Mouse (Mus musculus) erythroblast, embryonic 14.5 days (primary cell): ENCODE measurements around the gene Pip5k1c.

Source experiments
- GATA1 ChIP-seq: IDR thresholded peaks from 2 replicates; pipeline ENCODE4 v1.6.1; 2012; ENCODE audit warnings: low read length, inconsistent platforms, mixed read lengths
- TAL1 ChIP-seq: IDR thresholded peaks from 3 replicates; pipeline ENCODE4 v1.6.1; 2012; ENCODE audit warnings: low read length, inconsistent platforms, mixed read lengths

DNA sequence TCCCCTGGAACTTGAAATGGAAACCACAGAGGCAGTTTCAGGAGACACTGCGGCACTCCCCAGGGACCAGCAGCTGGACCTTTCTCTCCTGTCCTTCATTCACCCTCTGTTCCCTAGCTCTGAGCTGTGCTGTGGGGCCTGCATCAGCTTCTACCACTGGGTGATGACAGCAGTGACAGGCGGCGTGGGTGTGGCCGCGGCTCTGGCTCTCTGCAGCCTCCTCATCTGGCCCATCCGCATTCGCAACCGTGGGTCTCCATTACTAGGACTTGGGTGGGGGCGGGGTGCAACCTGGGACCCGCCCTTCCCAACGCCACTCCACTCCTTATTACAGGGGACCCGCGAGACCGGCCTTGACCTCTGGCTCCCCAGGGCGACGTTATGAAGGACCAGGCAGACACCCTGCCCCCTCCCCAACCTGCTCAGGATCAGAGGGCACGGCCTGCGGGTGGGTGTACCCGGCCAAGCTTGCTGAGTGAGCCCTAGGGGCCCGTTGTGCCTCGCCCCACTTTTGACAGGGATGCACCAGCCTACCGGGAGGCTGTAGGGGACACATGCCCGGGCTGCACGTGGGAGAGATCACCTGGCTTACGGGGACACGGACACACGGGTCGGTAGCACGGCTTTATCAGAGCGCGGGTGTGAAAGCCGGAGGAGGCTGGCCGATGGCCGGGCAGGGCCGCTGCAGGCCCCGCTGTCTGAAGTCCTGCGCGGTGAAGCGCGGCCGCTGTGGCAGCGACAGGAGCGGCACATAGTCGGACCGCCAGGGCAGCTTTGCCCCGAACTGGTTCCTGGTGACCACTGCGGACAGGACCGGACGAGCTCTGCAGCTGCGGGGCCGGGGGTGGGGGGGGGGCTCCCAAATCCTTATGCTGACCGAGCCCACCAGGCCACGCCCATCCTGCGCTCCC is 70.9 kb downstream of the Pip5k1c start:
- TF ChIP-seq GATA1: no peak
- TF ChIP-seq TAL1: no peak
